Mouse (Mus musculus): ENCODE measurements around the gene Tacc2.

DNA sequence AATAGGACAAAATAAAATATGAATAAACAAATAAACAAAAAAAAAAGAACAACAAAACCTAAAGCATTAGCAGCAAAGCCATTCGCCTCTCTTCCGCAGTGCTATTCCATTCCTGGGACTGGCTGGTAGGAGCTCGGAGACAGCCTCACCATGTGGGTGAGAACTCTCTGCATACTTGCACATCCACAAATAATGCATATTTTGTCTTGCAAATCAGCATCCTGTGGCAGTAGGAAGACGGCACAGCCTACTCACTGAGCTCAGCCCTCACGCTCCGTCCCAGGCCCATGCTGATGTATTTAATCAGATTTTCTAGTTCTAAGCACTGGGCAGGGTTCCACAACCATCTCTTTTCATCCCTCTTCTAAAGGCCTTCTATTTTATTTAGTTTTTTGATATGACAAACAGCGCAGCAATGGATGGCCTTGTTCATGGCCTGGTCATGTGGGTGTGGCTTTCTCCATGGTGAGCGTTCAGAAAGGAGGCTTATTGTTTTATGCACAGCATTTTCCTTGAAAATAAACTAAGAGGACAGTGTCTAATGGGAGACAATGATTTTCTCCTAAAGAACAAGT lies 226.1 kb downstream of the Tacc2 start:
- no peak for TF ChIP-seq CTCF (IDR thresholded peaks at IDR 0.05; ENCODE audit: low read depth)
- TF ChIP-seq EP300 (IDR thresholded peaks at IDR 0.05; ENCODE audit: low read depth) = no peak
